Mouse (Mus musculus) myocyte (in vitro differentiated cells): ENCODE measurements around the gene Klhdc10.

ENCODE experiments used
- CEBPB ChIP-seq: IDR thresholded peaks from 2 replicates; pipeline ENCODE4 v1.6.1; 2011; ENCODE audit warnings: mild to moderate bottlenecking, moderate library complexity; ENCODE audit not compliant: poor library complexity, insufficient read depth, severe bottlenecking
- E2F4 ChIP-seq: IDR thresholded peaks from one replicate; pipeline ENCODE4 v1.6.1; 2011; ENCODE audit warnings: mild to moderate bottlenecking, control low read depth, moderate library complexity; ENCODE audit not compliant: insufficient read depth
- MYOD1 ChIP-seq, 3 experiments: IDR thresholded peaks; one replicate each; pipeline ENCODE4 v1.6.1; 2011; ENCODE audit warnings: control low read depth in 2 of 3, low read depth in 2 of 3, mild to moderate bottlenecking in 2 of 3, moderate library complexity in 1 of 3; ENCODE audit not compliant: insufficient read length in 2 of 3, control insufficient read depth in 1 of 3
- POLR2A ChIP-seq: IDR thresholded peaks from one replicate; pipeline ENCODE4 v1.6.1; 2011; ENCODE audit warnings: low read depth, mild to moderate bottlenecking, control low read depth, moderate library complexity; ENCODE audit not compliant: insufficient read length
- POLR2AphosphoS2 ChIP-seq: IDR thresholded peaks from one replicate; pipeline ENCODE4 v1.6.1; 2011; ENCODE audit warnings: low read depth, control low read depth; ENCODE audit not compliant: insufficient read length
- REST ChIP-seq: IDR thresholded peaks from one replicate; pipeline ENCODE4 v1.6.1; 2011; ENCODE audit warnings: mild to moderate bottlenecking, control low read depth, moderate library complexity; ENCODE audit not compliant: insufficient read depth, insufficient read length
- TCF12 ChIP-seq: IDR thresholded peaks from one replicate; pipeline ENCODE4 v1.6.1; 2011; ENCODE audit warnings: mild to moderate bottlenecking, control low read depth; ENCODE audit not compliant: poor library complexity, insufficient read depth, severe bottlenecking
- USF1 ChIP-seq: IDR thresholded peaks from one replicate; pipeline ENCODE4 v1.6.1; 2011; ENCODE audit warnings: low read depth, mild to moderate bottlenecking, control low read depth, moderate library complexity

- no peak for TF ChIP-seq CEBPB
- TF ChIP-seq POLR2AphosphoS2 = no peak
- TF ChIP-seq POLR2A = no peak
- no peak for TF ChIP-seq TCF12
- TF ChIP-seq MYOD1 (IDR thresholded peaks at IDR 0.05; ENCODE audit: control insufficient read depth in 1 of 3, insufficient read length in 2 of 3, low read depth in 2 of 3) = no peak
- TF ChIP-seq REST = no peak
- no peak for TF ChIP-seq USF1
- TF ChIP-seq E2F4 = no peak
Observed at GRCm38 (mm10) chr6:30456991-30457390, 55.3 kb downstream of the Klhdc10 start.
